25 mouse cellular contexts compared by ENCODE assay signal in the genomic region with DNA sequence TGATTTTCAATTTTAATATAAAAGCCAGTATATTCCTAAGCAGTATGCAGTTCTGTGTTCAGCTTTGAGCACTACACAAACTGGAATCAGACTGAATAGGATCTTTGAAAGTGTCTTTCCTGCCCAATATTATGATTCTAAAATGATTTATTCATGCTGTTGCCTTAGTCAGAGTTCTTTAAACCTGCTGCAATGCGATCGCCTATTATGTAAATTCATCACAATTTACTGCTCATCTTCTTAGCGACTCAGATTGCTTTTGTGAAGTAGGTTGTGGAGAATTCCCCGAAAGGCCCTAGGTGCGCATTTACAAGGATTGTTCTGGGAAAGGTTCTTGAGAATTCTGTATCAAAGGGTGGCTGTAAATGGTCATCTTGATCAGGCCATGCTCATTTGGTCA. TPM values are rescaled to one million over a fixed set of nuclear protein-coding genes. Genes with fewer than 3 reads are reported as not detected.
A peak's percentile ranks its signal among the peaks of the same experiment; 100 is the strongest.
DNase-seq lines count a peak whose midpoint lies in the region; ATAC-seq lines count a peak whose summit lies in the region.
"Had no signal": no experiment of that assay in that cellular context is flagged by ENCODE, and none has a peak within 500 bp of the region (broad histone marks: within the 10 kb centered on the region; RNA-seq: fewer than 3 reads in every experiment).

No protein-coding gene starts in this region.

- no peaks in the 10 kb centered on the region for H3K36me3 ChIP-seq in midbrain, embryonic 11.5 days (ENCODE audit: control insufficient read depth, insufficient read depth, low read length)
- no peaks in the 10 kb centered on the region for H3K36me3 ChIP-seq in midbrain, embryonic 16.5 days (ENCODE audit: control insufficient read depth, insufficient read depth, low read length)
- H3K36me3 ChIP-seq: embryonic facial prominence, embryonic 10.5 days; embryonic facial prominence, embryonic 12.5 days; forebrain, embryonic 15.5 days; G1E had no signal

- H3K27ac ChIP-seq in midbrain, embryonic 11.5 days (ENCODE audit: low read depth, low read length) = no peak overlapping the region
- H3K27ac ChIP-seq in midbrain, embryonic 16.5 days (ENCODE audit: low read length) = no peak overlapping the region
- H3K27ac ChIP-seq: embryonic facial prominence, embryonic 10.5 days; embryonic facial prominence, embryonic 12.5 days; forebrain, embryonic 13.5 days; forebrain, embryonic 15.5 days had no signal

- 88% methylated on average over 5 of the region's 5 CpGs for WGBS in midbrain, embryonic 11.5 days
- 69% methylated on average over 5 of the region's 5 CpGs for WGBS in midbrain, embryonic 16.5 days

- H3K9ac ChIP-seq in midbrain, embryonic 11.5 days (ENCODE audit: low read length) = no peak overlapping the region
- no peak overlapping the region for H3K9ac ChIP-seq in midbrain, embryonic 16.5 days (ENCODE audit: low read depth, low read length)
- H3K9ac ChIP-seq: embryonic facial prominence, embryonic 12.5 days; forebrain, embryonic 13.5 days; forebrain, embryonic 15.5 days; forebrain, postnatal 0 days had no signal

- H3K27me3 ChIP-seq in midbrain, embryonic 11.5 days (ENCODE audit: control insufficient read depth, insufficient read depth, low read length) = no peaks in the 10 kb centered on the region
- no peaks in the 10 kb centered on the region for H3K27me3 ChIP-seq in midbrain, embryonic 16.5 days (ENCODE audit: control insufficient read depth, insufficient read depth, low read depth, low read length)
- H3K27me3 ChIP-seq: CH12.LX; embryonic facial prominence, embryonic 12.5 days; forebrain, embryonic 13.5 days; forebrain, embryonic 15.5 days had no signal

- no peak overlapping the region for H3K4me3 ChIP-seq in midbrain, embryonic 11.5 days (ENCODE audit: low read depth, low read length)
- no peak overlapping the region for H3K4me3 ChIP-seq in midbrain, embryonic 16.5 days (ENCODE audit: low read depth, low read length)
- H3K4me3 ChIP-seq: embryonic facial prominence, embryonic 10.5 days; embryonic facial prominence, embryonic 12.5 days; forebrain, embryonic 13.5 days; forebrain, embryonic 15.5 days had no signal

- H3K4me1 ChIP-seq in midbrain, embryonic 11.5 days (ENCODE audit: control insufficient read depth, insufficient read depth, low read length) = no peaks in the 10 kb centered on the region
- peaks cover 2% of the 10 kb centered on the region; the same call in 1 of the 2 replicates for H3K4me1 ChIP-seq in midbrain, embryonic 16.5 days (ENCODE audit: control insufficient read depth, insufficient read depth, low read length)
- H3K4me1 ChIP-seq: embryonic facial prominence, embryonic 10.5 days; embryonic facial prominence, embryonic 12.5 days; forebrain, embryonic 13.5 days; forebrain, embryonic 15.5 days had no signal

- ATAC-seq in frontal cortex, adult (ENCODE audit: low TSS enrichment) = peak; percentile 64
- ATAC-seq in midbrain, embryonic 11.5 days (ENCODE audit: low FRiP score) = no peak
- ATAC-seq in midbrain, embryonic 16.5 days = no peak
- ATAC-seq: activated CD4-positive, CD25-positive, alpha-beta regulatory T cell, adult 4 months; CD4-positive, CD25-positive, alpha-beta regulatory T cell, adult 4 months; forebrain, embryonic 13.5 days; forebrain, postnatal 0 days; Patski had no signal

- H3K4me2 ChIP-seq in midbrain, embryonic 11.5 days = no peak overlapping the region
- H3K4me2 ChIP-seq in midbrain, embryonic 16.5 days (ENCODE audit: low read length) = no peak overlapping the region
- H3K4me2 ChIP-seq: embryonic facial prominence, embryonic 12.5 days; forebrain, embryonic 13.5 days; forebrain, embryonic 15.5 days had no signal

- DNase-seq in frontal cortex, postnatal 10 days (ENCODE audit: low spot score in 2 of 2) = no peak
- peak; percentile 73 for DNase-seq in midbrain, embryonic 11.5 days (ENCODE audit: low spot score, missing footprints)
- DNase-seq in thymus, postnatal 36 days = no peak
- DNase-seq: adrenal gland, adult 8-10 months; adrenal gland, postnatal 14 days; adrenal gland, postnatal 36 days; B cell, adult 2 months; cerebellum, adult 11-12 months; cerebellum, adult 2 months; cerebellum, adult 9-10 months; cerebellum, postnatal 10 days; cerebellum, postnatal 25 days; forebrain, postnatal 0 days had no signal

- H3K9me3 ChIP-seq in midbrain, embryonic 11.5 days (ENCODE audit: control insufficient read depth, low read length) = no peaks in the 10 kb centered on the region
- H3K9me3 ChIP-seq in midbrain, embryonic 16.5 days (replicated peaks; ENCODE audit: control insufficient read depth, low read length, poor library complexity, severe bottlenecking) = no peaks in the 10 kb centered on the region
- H3K9me3 ChIP-seq: embryonic facial prominence, embryonic 10.5 days; embryonic facial prominence, embryonic 12.5 days; forebrain, embryonic 13.5 days; forebrain, embryonic 15.5 days; G1E had no signal

RNA-seq across cellular contexts. Expression of a gene that starts 39.6 kb away (rescaled TPM):
- 0.23 and 0.34 TPM in 2 replicates for polyA plus RNA-seq in midbrain, embryonic 11.5 days (2014; fragmentation: Nextera tagmentation; extraction: Ambion mirVana)
- 0.67 and 1.0 TPM in 2 replicates for polyA plus RNA-seq in midbrain, embryonic 16.5 days (2015; fragmentation: Nextera tagmentation; extraction: Ambion mirVana)
- polyA plus RNA-seq: activated CD4-positive, CD25-positive, alpha-beta regulatory T cell, adult 4 months; CD4-positive, CD25-positive, alpha-beta regulatory T cell, adult 4 months; embryonic facial prominence, embryonic 10.5 days; embryonic facial prominence, embryonic 14.5 days; G1E; Patski had no signal

RNA-seq across cellular contexts. Expression of a gene that starts 39.6 kb away (rescaled TPM):
- 2.6 and 3.5 TPM in 2 replicates for polyA plus RNA-seq in midbrain, embryonic 11.5 days (2014; fragmentation: Nextera tagmentation; extraction: Ambion mirVana)
- 6.1 and 6.7 TPM in 2 replicates for polyA plus RNA-seq in midbrain, embryonic 16.5 days (2015; fragmentation: Nextera tagmentation; extraction: Ambion mirVana)
- polyA plus RNA-seq: activated CD4-positive, CD25-positive, alpha-beta regulatory T cell, adult 4 months; CD4-positive, CD25-positive, alpha-beta regulatory T cell, adult 4 months; G1E; Patski had no signal
